Mouse (Mus musculus): ENCODE measurements around the gene Cacna1e.

The Cacna1e gene

DNA sequence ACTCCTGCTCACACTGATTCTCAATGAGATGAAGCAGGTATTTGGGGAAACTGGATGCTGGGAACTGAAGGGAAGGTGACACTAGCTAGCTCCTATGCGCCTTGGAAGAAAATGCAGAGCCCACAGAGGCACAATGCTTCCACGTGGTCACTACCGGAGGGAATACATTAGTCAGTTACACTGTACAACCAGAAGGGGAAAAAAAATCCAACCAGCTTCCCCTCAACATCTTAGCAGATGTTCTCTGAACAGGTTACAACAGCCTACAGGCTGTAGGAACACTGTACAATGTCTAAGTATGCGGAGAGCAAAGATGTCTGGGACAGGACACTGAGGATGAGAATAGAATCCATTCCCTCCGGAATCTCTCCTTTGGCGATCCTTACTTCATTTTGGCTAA is 161.2 kb downstream of the Cacna1e start:
- no peak for TF ChIP-seq GATA4 (IDR thresholded peaks at IDR 0.05; ENCODE audit: insufficient replicate concordance, low read length)

DNA sequence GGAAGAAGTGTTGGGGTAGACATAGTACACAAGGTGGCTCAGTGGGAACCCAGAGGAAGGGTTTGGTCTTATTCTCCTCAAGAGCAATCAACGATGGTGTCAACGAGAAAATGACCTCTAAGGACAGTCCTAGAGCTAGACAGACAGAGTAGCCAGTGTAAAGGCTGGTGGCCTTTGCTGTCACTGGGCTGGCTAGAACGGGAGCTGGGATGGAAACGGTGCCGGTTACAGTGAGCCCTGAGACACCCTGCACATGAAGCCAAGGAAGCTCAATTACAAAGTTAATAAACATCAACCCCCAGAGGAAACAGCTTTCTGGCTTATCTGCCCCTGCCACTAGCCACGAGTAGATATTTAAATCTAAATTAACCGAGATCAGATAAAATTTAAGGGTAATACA is 168.7 kb downstream of the Cacna1e start:
- TF ChIP-seq GATA4 (IDR thresholded peaks at IDR 0.05; ENCODE audit: insufficient replicate concordance, low read length): no peak

- no peak for TF ChIP-seq GATA4 (IDR thresholded peaks at IDR 0.05; ENCODE audit: insufficient replicate concordance, low read length)
Observed at GRCm38 (mm10) chr1:154712747-154713146, 171.6 kb downstream of the Cacna1e start.

DNA sequence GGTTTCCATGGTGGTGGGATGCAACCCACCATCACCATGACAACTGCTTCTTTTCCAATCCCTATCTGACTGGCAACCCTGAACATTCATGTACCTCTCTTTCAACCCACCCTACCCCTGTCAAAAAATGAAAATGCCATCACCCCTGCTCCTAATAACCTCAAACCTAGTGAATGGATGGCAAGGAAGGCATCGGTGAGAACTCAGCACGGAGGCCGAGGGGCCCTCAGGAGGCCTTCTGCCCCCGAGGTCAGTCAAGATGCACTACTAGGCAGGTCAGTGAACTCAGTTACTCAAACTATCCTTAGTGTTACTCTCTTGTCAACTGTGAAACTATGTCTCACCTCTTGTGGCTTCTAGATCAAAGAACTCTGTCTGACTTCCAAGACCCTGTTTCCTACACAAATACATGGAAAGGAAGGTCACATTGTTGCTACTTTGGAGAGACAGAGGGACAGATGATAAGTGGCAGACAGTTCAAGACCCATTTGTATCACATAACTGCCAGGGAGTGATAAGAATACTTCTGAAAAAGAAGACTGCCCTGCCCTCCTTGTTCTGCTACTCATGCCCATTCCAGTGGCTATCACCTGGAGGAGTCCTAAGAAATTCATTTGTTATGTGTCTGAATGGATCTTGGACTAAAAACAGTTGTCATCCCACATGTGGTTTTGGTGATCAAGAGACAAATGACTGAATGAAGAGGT is 176.6 kb downstream of the Cacna1e start:
- no peak for TF ChIP-seq GATA4 (IDR thresholded peaks at IDR 0.05; ENCODE audit: insufficient replicate concordance, low read length)

GRCm38 (mm10) chr1:154706974-154707373 is 177.3 kb downstream of the Cacna1e start:
- no peak for TF ChIP-seq GATA4 (IDR thresholded peaks at IDR 0.05; ENCODE audit: insufficient replicate concordance, low read length)

- TF ChIP-seq GATA4 (IDR thresholded peaks at IDR 0.05; ENCODE audit: insufficient replicate concordance, low read length): no peak
Observed at GRCm38 (mm10) chr1:154705882-154706565, 178.3 kb downstream of the Cacna1e start.

DNA sequence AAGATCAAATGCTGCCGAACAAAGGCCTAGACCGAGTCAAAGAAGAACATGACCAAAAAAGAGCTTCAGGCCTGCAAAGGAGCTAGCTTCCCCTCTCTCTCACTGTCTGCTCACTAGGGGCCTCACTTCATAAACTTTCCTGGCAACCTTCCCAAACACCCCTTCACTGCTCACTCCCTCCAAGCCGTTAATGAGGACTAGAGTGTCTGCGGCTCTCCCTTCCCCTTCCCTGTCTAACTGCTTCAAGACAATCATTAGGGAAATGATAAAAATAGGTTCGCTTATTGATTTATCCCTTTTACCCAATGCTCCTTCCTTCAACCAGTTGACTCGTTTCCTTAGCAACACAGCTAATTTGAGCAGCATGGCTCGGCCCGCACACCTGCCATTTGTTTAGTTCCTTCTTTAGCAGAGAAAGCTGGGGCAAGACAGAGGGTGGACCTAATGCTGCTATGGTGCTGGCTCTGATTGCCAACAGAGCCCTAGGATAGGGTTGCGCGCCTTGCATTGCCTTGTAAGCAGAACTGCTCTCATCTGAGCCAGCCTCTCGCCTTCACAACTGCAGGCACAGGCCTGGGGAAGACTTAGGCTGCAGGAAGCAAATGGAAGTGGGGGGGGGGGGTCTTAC is 179.6 kb downstream of the Cacna1e start:
- no peak for TF ChIP-seq GATA4 (IDR thresholded peaks at IDR 0.05; ENCODE audit: insufficient replicate concordance, low read length)

- TF ChIP-seq GATA4 (IDR thresholded peaks at IDR 0.05; ENCODE audit: insufficient replicate concordance, low read length): no peak
Observed at GRCm38 (mm10) chr1:154702623-154703022, 181.7 kb downstream of the Cacna1e start.

DNA sequence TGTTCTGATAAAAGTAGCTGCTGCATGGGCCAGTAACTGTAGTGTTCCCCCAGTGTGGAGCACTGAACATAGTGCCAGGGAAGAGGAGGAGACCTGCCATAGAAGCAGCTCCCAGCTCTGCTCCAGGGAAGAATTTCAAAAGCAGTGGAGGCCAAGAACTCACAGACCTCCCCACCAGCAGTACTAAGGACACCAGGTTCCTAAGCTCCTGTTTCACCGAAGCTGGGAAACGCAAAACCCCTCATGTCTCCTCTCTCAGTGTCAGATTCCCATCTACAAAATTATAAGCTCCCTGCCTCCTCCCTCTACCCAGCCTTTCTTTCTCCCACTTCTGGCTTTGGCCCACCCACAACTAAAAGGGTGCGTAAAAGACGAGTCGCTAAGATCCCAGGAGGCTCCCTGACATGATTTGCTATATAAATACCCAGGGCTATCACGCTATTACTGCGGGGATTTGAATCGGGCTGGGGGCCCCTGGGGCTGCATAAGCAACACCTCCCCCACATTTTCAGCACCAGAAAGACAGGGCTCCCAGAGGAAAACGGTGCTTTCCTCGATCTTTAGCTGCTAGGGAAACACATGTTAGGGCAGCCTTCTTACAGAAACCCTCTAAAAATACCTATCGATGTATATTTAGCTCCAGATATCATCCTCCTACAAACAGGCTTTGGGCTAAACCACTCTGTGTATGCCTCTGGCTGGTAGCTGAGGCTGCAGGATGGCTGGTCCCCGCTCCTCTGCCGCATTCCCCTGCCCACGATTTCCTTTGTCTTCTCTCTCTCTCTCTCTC is 195.2 kb downstream of the Cacna1e start:
- no peak for TF ChIP-seq GATA4 (IDR thresholded peaks at IDR 0.05; ENCODE audit: insufficient replicate concordance, low read length)

GRCm38 (mm10) chr1:154686861-154687260 is 197.4 kb downstream of the Cacna1e start:
- no peak for TF ChIP-seq GATA4 (IDR thresholded peaks at IDR 0.05; ENCODE audit: insufficient replicate concordance, low read length)

DNA sequence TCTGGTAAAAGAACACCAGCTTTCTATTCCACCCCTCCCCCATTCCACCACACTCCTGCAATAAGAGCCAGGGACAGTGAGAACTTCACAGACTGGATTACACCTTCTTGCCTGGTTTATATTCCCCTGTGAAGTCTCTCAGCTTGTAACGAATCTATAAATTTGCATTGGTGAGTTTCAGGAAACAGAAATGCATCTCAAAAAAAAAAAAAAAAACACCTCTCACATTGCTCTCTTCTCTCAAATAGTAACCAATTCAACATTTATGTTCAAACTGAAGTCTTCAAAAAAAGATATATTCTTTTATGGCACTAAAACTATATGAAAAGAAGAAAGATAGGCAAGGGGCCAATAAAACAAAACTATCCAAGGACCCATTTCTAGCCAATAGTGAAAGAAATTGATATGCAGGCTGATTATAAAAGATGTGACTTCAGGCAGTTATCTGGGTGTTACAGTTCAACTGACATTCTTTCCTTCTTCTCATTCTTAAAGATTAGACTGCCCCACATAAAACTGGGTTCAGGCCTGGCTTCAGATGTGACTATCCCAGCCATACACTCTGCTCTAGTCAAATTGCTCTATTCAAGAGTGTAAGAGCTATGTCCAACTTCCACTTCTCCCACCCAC is 200.7 kb downstream of the Cacna1e start:
- no peak for TF ChIP-seq GATA4 (IDR thresholded peaks at IDR 0.05; ENCODE audit: insufficient replicate concordance, low read length)

DNA sequence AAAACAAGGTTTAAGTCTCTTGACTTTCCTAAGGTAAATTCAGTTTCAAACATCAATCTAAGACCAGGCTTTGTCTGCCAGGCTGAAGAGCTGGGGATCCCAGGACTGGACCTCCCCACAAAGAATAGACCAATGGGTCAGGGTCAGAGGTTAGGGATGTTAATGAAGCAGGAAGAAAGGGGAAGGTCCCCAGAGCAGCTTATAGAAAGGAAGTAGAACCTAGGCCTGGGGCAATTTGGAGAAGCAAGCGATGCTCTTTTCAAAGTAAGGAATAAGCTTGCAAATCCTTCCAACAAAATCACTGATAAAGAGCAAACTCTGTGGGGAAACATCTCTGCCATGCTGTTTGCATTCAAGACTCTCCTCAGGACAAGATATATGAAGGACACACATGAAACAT is 205.3 kb downstream of the Cacna1e start:
- no peak for TF ChIP-seq GATA4 (IDR thresholded peaks at IDR 0.05; ENCODE audit: insufficient replicate concordance, low read length)

- no peak for TF ChIP-seq GATA4 (IDR thresholded peaks at IDR 0.05; ENCODE audit: insufficient replicate concordance, low read length)
Observed at GRCm38 (mm10) chr1:154678151-154678550, 206.2 kb downstream of the Cacna1e start.

- TF ChIP-seq GATA4 (IDR thresholded peaks at IDR 0.05; ENCODE audit: insufficient replicate concordance, low read length): no peak
Observed at GRCm38 (mm10) chr1:154677677-154678076, 206.6 kb downstream of the Cacna1e start.

DNA sequence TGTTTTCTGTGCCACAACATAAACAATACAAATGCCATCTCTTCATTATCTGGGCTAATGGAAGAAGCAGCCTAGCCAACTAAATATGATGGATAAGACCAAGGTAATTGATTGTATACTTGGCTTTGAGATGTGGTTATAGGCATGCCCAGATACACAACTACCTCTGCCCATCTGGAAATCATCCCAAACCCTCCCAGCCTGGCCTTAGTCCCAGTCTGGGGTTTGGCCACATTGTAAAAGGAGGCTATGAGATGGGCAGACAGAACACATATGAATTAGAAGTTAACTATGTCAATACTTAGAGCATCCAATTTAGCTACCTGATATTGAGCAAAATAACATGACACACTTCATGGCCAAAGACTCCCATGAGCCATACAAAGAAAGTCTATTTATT is 220.6 kb downstream of the Cacna1e start:
- no peak for TF ChIP-seq GATA4 (IDR thresholded peaks at IDR 0.05; ENCODE audit: insufficient replicate concordance, low read length)

Data from liver, adult (tissue).